Mouse (Mus musculus) 3134 (cell line): Measurements from ENCODE around the gene Fam107b.
A peak's percentile ranks its signal among the peaks of the same experiment; 100 is the strongest.

Experiments
- DNase-seq: peaks from one replicate; pipeline ENCODE4 v3.0.0-alpha.2; 2011; ENCODE audit warnings: low spot score; ENCODE audit not compliant: insufficient read length; ENCODE audit errors: extremely low read depth

Gene Fam107b

GRCm38 (mm10) chr2:3769786-3770318 is 199.6 kb downstream of the Fam107b start:
- DNase-seq: no peak

- DNase-seq: no peak
Measured at GRCm38 (mm10) chr2:3770383-3770782, 200.1 kb downstream of the Fam107b start.

DNA sequence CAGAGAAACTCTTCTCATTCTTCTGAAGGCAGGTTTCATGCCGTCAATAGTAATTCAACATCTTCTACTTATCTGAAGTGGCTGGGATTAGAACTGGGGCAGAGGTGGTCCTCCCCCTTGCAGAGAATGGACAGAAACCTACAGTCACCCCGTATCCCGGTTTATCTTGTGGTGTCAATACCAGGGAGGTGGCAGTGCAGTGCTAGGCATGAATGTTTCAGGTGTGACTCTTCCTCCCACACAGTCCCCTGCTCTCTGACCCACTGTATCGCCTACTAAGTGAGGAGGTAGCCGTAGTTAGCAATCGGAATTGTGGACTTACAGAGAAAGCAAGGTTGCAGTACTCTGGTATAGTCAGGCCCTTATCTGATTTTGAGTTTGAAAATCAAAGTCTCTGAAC is 201.2 kb downstream of the Fam107b start:
- DNase-seq: no peak

DNA sequence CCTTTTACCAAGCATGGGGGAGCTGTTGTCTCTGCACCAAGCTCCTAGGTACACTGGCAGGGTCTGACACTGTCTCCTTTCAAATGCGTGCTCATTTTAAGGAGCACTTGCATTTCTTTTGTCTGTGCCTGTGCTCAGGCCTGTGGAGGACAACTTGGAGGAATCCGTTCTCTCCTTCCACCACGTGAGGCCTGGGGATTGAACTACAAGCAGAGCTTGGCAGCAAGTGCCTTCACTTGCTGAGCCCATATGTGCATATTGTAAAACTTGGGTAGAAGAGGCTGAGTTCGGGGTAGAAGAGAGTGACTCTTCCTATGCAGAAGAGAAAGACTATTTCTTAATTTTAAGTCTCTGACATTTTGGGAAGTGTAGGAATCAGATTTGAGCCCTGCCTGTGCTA is 202.8 kb downstream of the Fam107b start:
- DNase-seq: no peak

DNA sequence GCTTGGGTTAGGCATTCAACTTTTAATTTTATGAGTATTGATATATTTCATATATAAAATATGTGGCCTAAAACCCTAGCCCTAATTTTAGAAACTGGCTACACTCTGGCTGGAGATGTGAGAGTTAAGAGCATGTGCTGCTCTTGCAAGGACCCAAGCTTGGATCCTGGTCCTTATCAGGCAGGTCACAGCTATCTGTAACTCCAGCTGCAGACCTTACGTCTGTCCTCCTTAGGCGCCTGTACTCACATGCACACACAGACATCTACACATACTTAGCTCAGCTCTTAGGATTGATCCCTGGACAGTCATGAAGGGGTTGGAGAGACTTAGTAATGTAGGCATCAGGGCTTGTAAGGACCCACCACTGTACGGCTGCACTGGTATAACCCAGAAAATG is 205.3 kb downstream of the Fam107b start:
- DNase-seq: no peak

GRCm38 (mm10) chr2:3776045-3776444 is 205.8 kb downstream of the Fam107b start:
- no peak for DNase-seq

DNA sequence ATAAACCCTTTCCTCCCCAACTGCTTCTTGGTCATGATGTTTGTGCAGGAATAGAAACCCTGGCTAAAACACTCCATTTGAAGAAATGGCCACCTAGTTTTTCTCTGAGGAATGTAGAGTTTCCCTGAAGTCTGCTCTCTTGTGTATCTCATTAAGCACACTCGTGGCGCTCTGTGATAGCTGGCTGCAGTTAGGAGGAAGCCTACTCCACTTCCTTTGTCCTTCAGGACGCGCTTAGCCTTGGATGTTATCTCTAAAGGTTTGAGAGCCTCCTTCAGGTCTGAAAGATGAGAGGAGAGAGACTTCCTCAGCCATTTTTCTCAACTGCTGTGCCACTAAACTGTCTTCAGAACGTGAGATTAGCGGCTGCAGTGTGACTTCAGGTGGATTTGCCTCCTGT is 207.4 kb downstream of the Fam107b start:
- DNase-seq: no peak

- no peak for DNase-seq
Measured at GRCm38 (mm10) chr2:3785546-3785945, 215.3 kb downstream of the Fam107b start.

DNA sequence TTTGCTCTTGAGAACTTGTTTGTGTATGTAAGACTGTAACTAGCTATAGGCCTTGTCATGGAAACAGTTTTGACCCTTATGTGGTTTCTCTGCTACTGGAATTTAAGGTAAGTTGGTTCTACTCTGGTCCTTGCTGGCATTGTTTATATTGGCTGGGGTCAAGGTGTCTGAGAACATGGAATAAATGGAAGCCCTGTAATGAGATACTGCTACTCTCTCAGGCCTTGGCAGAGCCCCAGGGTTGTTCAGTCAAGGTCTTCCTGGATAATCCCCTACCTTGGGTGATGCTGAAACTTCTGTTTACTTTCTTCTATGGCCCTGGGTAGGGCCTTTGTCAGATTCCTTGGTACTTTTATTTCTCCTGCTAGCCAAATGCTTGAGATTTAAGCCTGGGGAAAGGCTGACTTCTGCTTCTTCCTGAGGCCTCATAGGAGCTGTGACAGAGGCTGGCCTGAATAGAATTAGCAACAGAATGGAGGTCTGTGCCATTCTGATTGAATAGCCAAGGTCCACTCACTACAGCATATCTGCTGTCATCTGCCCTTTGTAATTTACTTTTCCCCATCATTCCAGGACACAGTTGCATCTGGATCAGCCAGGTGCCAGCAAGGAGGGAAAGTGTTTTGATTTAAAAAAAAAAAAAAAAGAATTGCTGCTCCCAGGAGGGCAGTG is 217.6 kb downstream of the Fam107b start:
- no peak for DNase-seq

GRCm38 (mm10) chr2:3788424-3788786 is 218.1 kb downstream of the Fam107b start:
- DNase-seq: no peak

DNA sequence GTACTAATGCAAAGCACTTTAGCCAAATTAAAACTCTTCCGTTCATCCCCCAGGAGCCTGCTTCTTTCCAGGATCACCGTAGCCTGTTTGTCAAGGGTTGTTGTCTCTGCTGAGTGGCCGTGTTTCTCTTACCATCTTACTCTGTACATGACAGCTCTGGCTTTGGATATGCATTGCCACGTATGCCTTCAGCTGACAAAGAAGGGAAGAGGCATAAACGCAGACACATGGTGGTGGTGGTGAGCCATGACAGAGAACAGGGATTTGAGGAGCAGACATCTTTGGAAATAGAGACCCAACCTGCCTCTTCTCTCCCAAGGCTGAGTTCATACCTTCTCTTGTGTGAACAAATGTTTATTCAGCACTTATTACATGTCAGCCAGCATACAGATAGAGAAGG is 226.3 kb downstream of the Fam107b start:
- DNase-seq: no peak

DNA sequence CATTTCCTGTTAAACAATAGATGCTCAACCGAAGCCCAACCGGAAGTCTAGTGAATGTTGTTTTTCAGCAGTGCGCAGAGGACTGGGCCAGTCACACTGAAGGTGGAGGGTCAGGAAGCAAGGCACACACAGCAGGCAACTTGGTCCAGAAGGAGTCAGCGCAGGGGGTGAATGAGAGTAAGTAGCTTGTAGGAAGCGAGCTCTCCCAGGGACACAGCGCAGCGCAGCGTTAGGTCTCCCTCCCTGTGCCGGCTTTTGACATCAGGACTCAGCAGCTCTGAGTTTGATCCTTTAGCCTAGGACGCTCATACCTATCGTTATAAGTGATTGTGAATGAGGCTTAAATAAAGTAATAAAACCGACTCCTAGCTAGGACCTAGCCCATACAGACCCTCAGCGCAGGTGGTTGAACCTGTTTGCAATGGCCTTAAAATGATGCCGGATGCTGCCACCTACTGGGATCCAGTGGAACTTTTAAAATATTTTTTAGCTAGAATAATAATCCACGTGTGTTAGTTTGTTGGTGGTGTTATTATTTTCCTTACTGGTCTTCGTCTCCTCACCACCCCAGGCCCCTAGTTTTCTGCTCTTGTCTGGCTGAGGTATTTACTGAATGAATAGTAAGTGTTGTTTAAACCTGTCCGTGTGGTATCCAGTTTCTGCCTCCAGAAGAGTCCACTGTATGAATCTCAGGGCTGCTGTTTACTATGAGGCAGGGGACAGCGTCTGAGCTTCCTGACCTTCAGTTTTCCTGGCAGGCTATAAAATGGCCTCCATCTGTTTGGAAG is 229.7 kb downstream of the Fam107b start:
- DNase-seq: no peak

GRCm38 (mm10) chr2:3800555-3800878 is 230.2 kb downstream of the Fam107b start:
- DNase-seq: no peak

DNA sequence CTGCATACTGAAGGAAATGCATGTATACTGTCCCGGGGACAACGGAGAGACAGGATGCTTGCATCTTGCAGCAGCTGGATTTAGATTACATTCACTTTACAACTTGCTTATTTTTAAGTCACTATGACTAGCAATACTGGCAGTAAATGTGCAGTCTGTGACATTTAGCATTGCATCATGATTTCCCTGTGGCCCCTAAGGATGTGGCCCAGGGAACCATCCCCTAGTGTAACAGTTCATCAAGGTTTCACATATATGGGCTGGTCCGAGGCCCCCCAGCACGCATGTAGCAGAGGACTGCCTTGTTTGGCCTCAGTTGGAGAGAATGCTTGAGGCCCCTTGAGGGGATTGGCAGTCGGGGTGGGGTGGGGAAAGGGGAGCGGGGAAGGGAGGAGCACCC is 235.5 kb downstream of the Fam107b start:
- no peak for DNase-seq

- no peak for DNase-seq
Measured at GRCm38 (mm10) chr2:3810321-3810720, 240.0 kb downstream of the Fam107b start.

- peak; percentile 20 for DNase-seq
Measured at GRCm38 (mm10) chr2:3816142-3816609, 245.9 kb downstream of the Fam107b start.

DNA sequence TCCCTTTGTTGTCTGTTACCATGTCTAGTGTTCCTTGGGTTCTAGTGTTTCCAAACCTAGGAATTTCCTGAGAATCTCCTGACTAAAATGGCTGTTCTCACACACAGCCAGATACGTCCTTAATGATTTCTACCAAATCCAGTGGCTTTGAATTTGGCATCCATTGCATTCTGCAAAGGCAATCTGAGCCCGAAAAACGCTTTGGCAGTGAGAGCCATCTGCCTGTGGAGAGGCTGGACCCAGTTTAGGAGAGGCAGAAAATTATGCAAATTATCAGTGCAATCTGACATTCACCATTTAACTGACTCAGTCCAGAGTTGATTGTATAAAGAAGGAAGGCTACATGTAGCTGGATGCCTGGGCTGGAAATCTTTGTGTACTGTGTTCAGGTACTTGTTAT is 247.3 kb downstream of the Fam107b start:
- no peak for DNase-seq

- DNase-seq: no peak
Measured at GRCm38 (mm10) chr2:3822483-3823455, 252.5 kb downstream of the Fam107b start.
